Mouse (Mus musculus) effector memory CD4-positive, alpha-beta T cell, adult 5 months (primary cell): ENCODE data around the gene Bmper. TPM values are rescaled to one million over a fixed set of nuclear protein-coding genes. Genes with fewer than 3 reads are reported as not detected.

Experiments
- polyA plus RNA-seq: library from polyadenylated mRNA; unstranded; fragments of 100-300 nt; shearing (Covaris generic); gene quantifications from one replicate; pipeline ENCODE4 v1.2.1, GENCODE M21; 2017

The Bmper gene
- not detected for polyA plus RNA-seq

DNA sequence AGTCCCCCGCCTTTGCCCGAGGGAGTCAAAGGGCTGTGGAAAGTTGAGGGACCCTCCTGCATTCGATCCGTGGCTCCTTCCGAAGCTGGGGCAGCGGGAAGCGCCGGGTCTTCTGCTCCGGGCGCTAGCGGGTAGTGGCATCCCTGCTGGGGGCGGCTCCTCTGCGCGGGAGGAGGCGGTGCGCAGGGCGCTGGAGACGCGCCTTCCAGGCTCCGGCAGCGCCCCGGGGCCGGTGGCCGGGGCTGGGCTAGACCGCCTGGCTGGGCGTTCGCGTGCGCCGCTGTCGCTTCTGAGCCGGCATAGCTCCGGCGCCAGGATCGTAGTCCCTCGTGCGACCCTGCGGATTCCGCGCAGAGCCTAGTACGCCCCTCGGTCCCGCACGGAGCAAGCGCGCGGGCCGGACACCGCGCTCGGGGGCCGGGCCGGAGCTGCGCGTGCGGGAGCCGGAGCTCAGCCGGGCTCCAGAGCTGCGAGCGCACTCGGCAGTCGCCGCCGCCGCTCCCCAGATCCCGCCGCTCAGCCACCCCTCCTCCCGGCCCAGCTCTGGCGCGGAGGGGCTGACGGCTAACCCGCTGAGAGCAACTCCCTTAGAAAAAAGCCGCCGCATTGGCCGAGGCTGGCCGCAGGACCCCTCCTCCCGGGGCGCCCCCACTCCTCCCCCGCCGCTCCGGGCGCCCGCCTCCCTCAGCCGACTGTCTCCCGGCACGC is at the start of gene Bmper:
TSS of gene Bmper (plus strand) at position 236 of the 708 bp plus-strand sequence.

